Mouse (Mus musculus) cerebellum, adult 11 months (tissue): ENCODE measurements at regions not wholly inside any gene's neighbourhood (a gene's known extent, or its start where the extent isn't known, plus 50 kb on each side); places are given as distances from the start of the nearest gene placed in this dataset.

Experiments used
- DNase-seq: peaks from one replicate; pipeline ENCODE4 v3.0.0; 2022

DNA sequence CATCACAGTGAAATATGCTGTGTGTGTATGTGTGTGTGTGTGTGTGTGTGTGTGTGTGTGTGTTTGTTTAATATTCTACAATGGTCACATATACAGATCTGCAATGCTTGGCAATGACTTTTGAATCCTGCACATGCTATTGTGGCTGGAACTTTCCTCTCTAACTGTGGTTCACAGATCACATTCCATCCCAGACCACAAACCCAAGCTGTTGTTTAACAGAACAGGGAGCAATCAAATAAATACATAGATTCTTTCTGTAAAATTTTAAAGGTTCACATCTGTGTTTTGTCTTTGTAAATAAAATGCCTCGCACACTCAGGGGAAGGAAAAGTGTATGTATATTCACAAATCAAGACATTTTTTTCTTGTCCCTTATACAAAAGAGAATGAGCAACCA, 744.9 kb upstream of the Jmjd1c start:
- DNase-seq, result no peak

DNA sequence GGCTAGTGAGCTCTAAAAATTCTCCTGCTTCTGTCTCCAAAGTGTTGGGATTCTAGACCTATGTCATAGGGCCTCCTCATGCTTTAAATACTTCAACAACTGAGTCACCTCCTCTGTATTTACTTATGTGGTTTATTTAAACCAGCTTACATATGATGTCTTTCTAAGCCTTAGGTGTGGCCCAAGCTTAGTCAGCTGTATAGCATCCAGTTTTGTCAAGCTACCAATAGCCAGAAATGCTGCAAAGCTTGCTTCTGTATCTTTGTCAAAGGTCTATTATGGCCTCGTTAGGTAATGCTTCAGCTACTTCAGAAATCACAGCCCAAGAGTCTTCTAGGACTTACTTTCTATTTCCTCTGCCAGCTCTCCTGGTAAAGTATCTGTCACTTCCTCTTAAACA, 741.9 kb upstream of the Jmjd1c start:
- DNase-seq, result no peak

DNA sequence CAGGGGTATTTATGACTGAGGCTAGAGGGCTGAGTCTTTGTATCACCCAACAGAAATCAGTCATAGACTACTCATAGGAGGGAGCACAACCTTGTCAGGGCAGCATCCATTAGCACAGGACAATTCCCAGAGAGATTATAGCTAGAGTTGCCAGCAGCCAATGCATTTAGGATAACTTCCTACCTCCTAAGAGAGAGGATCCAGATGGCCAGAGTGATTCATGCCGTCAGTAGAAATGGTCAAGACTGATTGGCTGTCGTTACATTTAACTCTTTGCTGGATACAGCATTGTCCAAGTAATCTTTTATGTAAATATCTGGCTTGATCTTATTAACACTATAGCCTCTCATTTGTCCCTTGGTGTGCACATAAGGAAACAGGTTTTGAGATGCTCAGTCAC, 740.9 kb upstream of the Jmjd1c start:
- DNase-seq, result no peak

DNA sequence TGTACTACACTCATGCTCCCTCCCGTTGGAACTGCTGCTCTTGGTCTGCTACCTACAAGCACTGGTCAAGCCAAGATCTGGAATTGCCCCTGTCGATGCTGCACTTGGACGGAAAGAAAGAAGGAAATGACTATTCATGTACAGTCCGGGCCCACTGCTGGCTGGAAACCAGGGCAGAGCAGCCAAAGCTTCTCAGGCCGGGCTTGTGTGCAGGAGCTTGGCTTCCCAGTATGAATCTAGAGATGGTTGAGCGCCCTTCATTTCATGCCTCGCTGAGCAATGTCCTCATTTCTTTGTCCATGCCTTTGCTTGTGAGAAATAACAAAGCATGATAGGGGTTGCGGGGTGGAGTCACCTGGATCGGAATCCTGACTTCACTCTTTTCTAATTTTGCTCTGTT, 738.2 kb upstream of the Jmjd1c start:
- DNase-seq, result peak; percentile 95

DNA sequence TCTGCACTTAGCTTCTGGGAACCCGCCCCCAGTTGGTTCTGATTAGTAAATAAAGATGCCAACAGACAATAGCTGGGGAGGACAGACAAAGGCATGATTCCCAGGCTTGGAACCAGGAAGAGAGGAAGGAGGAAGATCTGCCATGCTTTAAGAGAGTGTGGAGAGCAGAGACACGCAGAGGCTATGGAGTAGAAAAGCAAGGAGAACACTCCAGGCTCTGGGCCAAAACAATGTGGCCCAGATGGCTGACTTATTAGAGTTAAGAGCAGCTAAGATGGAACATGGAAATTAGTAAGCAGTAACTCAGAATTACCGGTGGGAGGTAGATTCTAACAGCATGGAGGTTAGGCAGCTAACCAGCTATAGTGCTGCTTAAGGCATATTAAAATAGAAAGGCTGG, 725.8 kb upstream of the Jmjd1c start:
- DNase-seq, result peak; percentile 72

DNA sequence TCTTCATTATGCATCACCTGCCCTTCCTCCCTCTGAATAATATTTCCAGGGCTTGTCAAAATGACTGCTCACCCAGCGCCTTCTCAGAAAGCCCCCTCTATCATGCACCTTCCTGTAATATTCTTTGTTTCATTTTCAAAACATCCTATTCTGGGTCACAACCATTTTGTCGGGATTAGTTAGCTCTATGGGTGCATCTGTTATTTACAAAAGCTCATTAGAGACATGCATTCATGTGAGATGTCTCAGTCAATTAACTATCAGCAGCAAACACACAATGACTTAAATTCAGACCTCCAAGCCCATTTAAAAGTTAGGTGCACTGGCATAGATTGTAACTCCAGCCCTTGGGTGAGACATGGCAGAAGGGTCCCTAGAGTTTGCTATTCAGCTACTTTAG, 724.2 kb upstream of the Jmjd1c start:
- DNase-seq, result no peak
